Mouse (Mus musculus): ENCODE measurements around the gene Taar9. TPM values are rescaled to one million over a fixed set of nuclear protein-coding genes. Genes with fewer than 3 reads are reported as not detected.
"Not testable (repeated sequence)": the region's sequence is repeated elsewhere in the genome, so short reads cannot be mapped to it uniquely, and the experiment has no call there.

Gene Taar9
- polyA plus RNA-seq, 1 experiment from 2014 or later, result not detected

- no peak overlapping the region for H3K9ac ChIP-seq (replicated peaks)
- no peaks in the 10 kb centered on the region for H3K36me3 ChIP-seq
- ATAC-seq, result no peak
- no peak overlapping the region for H3K4me2 ChIP-seq (replicated peaks)
- no peak overlapping the region for H3K4me3 ChIP-seq (replicated peaks)
- H3K9me3 ChIP-seq, result no peaks in the 10 kb centered on the region
- H3K27ac ChIP-seq, result no peak overlapping the region
- WGBS, result 38% methylated on average over 3 of the region's 3 CpGs
- no peaks in the 10 kb centered on the region for H3K27me3 ChIP-seq
- H3K4me1 ChIP-seq (replicated peaks), result no peaks in the 10 kb centered on the region
Measured at GRCm38 (mm10) chr10:24108236-24108635, 1.1 kb downstream of the Taar9 start.

DNA sequence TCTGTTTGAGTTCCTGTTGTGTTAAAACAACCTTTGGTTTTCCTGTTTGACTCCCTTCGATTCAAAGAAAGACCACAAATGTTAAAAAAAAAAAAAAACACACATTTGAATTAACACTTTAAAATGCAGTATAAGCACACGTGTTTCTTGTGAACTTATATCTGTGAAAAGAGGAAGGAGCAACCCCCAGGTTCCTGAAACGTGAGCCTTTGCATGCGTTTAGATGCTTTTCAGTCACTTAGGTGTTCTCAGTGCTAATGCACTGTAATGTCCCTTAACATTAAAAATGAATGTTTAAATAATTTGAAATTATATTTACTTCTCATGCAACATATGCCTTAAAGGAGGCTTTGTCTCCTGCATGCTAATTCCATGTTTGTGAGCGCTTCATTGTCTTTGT is 1.6 kb downstream of the Taar9 start:
- no peaks in the 10 kb centered on the region for H3K36me3 ChIP-seq
- H3K4me2 ChIP-seq (replicated peaks), result no peak overlapping the region
- H3K9ac ChIP-seq (replicated peaks), result no peak overlapping the region
- ATAC-seq, result no peak
- no peak overlapping the region for H3K27ac ChIP-seq
- H3K9me3 ChIP-seq, result no peaks in the 10 kb centered on the region
- WGBS, result 67% methylated on average over 5 of the region's 5 CpGs
- H3K27me3 ChIP-seq, result no peaks in the 10 kb centered on the region
- H3K4me3 ChIP-seq (replicated peaks), result no peak overlapping the region
- H3K4me1 ChIP-seq (replicated peaks), result no peaks in the 10 kb centered on the region

GRCm38 (mm10) chr10:24103299-24103698 is 6.0 kb downstream of the Taar9 start:
- H3K4me3 ChIP-seq (replicated peaks); H3K27me3 ChIP-seq; H3K4me1 ChIP-seq (replicated peaks); H3K27ac ChIP-seq; H3K9me3 ChIP-seq; H3K4me2 ChIP-seq (replicated peaks); H3K9ac ChIP-seq (replicated peaks); ATAC-seq; H3K36me3 ChIP-seq: not testable (repeated sequence)
- WGBS, result 57% methylated on average over 1 of the region's 1 CpGs

DNA sequence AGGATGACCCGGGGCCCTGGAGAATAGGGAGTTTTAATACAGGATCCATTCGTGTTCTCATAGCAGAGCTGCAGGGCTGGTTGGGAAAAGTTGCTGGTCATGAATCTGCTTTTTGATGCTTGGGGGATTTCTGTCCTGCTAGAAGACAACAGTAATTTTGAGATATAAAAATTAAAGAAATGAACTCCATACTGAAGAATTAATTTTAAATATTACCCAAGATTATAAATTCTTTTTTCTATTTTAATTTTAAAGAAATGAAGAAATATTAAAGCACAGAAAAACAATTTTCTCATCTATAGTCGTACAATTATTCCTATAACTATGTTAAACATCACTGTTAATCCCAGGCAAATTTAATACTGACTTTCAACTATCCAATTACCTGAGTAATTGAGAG is 7.5 kb downstream of the Taar9 start, which contains the start of gene Taar8c:
TSS of gene Taar8c (minus strand) at position 101 of the 400 bp plus-strand sequence.
- not testable (repeated sequence) for ATAC-seq; H3K4me2 ChIP-seq (replicated peaks); H3K9ac ChIP-seq (replicated peaks); H3K9me3 ChIP-seq; H3K4me3 ChIP-seq (replicated peaks); H3K4me1 ChIP-seq (replicated peaks); H3K27ac ChIP-seq; H3K36me3 ChIP-seq; H3K27me3 ChIP-seq
- 92% methylated on average over 1 of the region's 3 CpGs for WGBS

- not testable (repeated sequence) for ATAC-seq; H3K36me3 ChIP-seq; H3K4me1 ChIP-seq (replicated peaks); H3K27me3 ChIP-seq; H3K4me2 ChIP-seq (replicated peaks); H3K27ac ChIP-seq; H3K9ac ChIP-seq (replicated peaks); H3K9me3 ChIP-seq; H3K4me3 ChIP-seq (replicated peaks)
- WGBS, result 57% methylated on average over 2 of the region's 2 CpGs
Measured at GRCm38 (mm10) chr10:24097010-24097409, 12.3 kb downstream of the Taar9 start.

- 82% methylated on average over 2 of the region's 2 CpGs for WGBS
- no peaks in the 10 kb centered on the region for H3K4me1 ChIP-seq (replicated peaks)
- no peak for ATAC-seq
Measured at GRCm38 (mm10) chr10:24092194-24092593, 17.1 kb downstream of the Taar9 start, which contains the start of gene Taar8b. Gene Taar8b (minus strand): TSS chr10:24092294.

GRCm38 (mm10) chr10:24087168-24087567 is 22.2 kb downstream of the Taar9 start:
- Histone ChIP-seq H3K4me1 (replicated peaks) (no peaks in the 10 kb centered on the region), H3K9ac (replicated peaks) (no peak overlapping the region), H3K4me3 (replicated peaks) (no peak overlapping the region), H3K27ac (no peak overlapping the region), H3K27me3 (no peaks in the 10 kb centered on the region), H3K9me3 (no peaks in the 10 kb centered on the region), H3K36me3 (no peaks in the 10 kb centered on the region), H3K4me2 (replicated peaks) (no peak overlapping the region)
- WGBS, result 91% methylated on average over 2 of the region's 2 CpGs
- ATAC-seq, result no peak

More at GRCm38 (mm10) chr10:24092194-24092593, 17.1 kb downstream of the Taar9 start, which contains the start of gene Taar8b:
- no peak within 1 kb of the TSS for H3K27ac ChIP-seq
- H3K4me3 ChIP-seq (replicated peaks), result no peak within 1 kb of the TSS
- no peaks in the 10 kb centered on the region for H3K36me3 ChIP-seq
- no peaks in the 10 kb centered on the region for H3K27me3 ChIP-seq
- no peaks in the 10 kb centered on the region for H3K9me3 ChIP-seq
- H3K9ac ChIP-seq (replicated peaks), result no peak within 1 kb of the TSS
- no peak within 1 kb of the TSS for H3K4me2 ChIP-seq (replicated peaks)

- Histone ChIP-seq H3K4me2 (replicated peaks) (no peak overlapping the region), H3K27ac (no peak overlapping the region), H3K9ac (replicated peaks) (no peak overlapping the region), H3K36me3 (no peaks in the 10 kb centered on the region), H3K4me1 (replicated peaks) (no peaks in the 10 kb centered on the region), H3K9me3 (no peaks in the 10 kb centered on the region), H3K4me3 (replicated peaks) (no peak overlapping the region), H3K27me3 (no peaks in the 10 kb centered on the region)
- no peak for ATAC-seq
- WGBS, result 76% methylated on average over 5 of the region's 5 CpGs
Measured at GRCm38 (mm10) chr10:24086555-24086954, 22.8 kb downstream of the Taar9 start.

DNA sequence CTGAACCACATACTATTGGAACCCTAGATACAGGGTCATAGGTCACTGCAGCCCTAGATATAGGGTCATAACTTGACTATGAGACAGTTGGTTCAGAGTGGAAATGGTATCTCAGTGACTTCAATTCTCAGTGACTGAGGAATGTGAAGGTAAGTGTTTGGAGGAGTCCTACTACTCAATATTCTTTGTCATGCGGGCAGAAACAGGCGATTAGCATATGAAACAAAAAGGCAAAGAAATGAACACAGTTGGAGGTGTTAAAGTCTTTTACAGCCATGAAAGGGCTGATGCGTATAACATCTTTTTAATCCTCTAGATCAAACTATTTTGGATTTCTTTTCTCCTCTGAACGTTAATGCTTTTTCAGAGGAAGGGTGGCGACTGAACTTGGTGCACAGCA is 23.4 kb downstream of the Taar9 start:
- no peak overlapping the region for H3K4me2 ChIP-seq (replicated peaks)
- H3K9ac ChIP-seq (replicated peaks), result no peak overlapping the region
- H3K27me3 ChIP-seq, result no peaks in the 10 kb centered on the region
- no peaks in the 10 kb centered on the region for H3K4me1 ChIP-seq (replicated peaks)
- H3K27ac ChIP-seq, result no peak overlapping the region
- no peak overlapping the region for H3K4me3 ChIP-seq (replicated peaks)
- ATAC-seq, result no peak
- 38% methylated on average over 5 of the region's 5 CpGs for WGBS
- no peaks in the 10 kb centered on the region for H3K9me3 ChIP-seq
- no peaks in the 10 kb centered on the region for H3K36me3 ChIP-seq

DNA sequence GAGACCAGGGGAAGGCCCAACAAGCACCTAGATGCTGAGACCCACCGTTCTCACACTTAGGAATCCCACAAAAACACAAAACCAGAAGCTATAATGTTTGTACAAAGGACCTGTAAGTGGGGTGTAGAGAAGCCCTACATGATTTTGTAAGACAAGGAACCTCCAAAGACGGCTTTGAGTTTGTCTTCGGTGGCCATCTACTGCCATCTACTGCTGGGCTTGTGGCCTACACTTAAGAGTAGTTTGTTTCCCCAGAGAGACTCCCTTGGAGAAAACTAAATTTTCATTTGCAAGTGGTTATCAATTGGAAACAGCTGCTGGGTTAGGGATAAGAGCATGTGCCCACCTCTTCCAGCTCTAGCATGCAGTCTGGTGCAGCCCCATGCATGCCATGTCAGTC is 29.2 kb downstream of the Taar9 start:
- WGBS, result 46% methylated on average over 3 of the region's 3 CpGs
- Histone ChIP-seq H3K9ac (replicated peaks) (no peak overlapping the region), H3K4me3 (replicated peaks) (no peak overlapping the region), H3K4me2 (replicated peaks) (no peak overlapping the region), H3K36me3 (no peaks in the 10 kb centered on the region), H3K27ac (no peak overlapping the region), H3K4me1 (replicated peaks) (no peaks in the 10 kb centered on the region), H3K9me3 (no peaks in the 10 kb centered on the region), H3K27me3 (no peaks in the 10 kb centered on the region)
- ATAC-seq, result no peak

GRCm38 (mm10) chr10:24076200-24076599 is 33.1 kb downstream of the Taar9 start, which contains the start of gene Taar8a:
Gene Taar8a (plus strand): TSS chr10:24076500.
- not testable (repeated sequence) for H3K4me3 ChIP-seq (replicated peaks); H3K9ac ChIP-seq (replicated peaks); ATAC-seq; H3K4me2 ChIP-seq (replicated peaks); H3K4me1 ChIP-seq (replicated peaks); H3K27ac ChIP-seq; H3K36me3 ChIP-seq; H3K27me3 ChIP-seq; H3K9me3 ChIP-seq
- WGBS, result 85% methylated on average over 2 of the region's 4 CpGs

DNA sequence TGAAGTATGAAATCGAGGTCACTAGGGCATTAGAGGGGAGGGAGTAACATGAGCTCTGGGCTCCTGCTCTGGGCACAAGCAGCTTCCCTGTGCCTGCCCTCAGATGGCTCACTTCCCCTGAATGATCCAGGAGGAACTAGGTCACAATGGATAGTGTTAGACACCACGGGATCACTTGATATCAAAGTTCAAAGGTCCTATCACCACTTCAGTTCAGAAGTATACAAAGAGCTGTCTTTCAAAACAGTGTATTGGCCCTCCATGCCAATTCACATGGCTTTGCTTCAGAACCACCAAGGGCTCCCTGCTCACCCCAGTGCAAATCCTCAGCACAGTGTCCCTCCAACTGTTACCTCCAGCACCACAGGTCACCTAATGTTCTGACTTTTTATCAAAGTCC is 34.6 kb downstream of the Taar9 start:
- H3K9me3 ChIP-seq, H3K36me3 ChIP-seq: not testable (repeated sequence)

DNA sequence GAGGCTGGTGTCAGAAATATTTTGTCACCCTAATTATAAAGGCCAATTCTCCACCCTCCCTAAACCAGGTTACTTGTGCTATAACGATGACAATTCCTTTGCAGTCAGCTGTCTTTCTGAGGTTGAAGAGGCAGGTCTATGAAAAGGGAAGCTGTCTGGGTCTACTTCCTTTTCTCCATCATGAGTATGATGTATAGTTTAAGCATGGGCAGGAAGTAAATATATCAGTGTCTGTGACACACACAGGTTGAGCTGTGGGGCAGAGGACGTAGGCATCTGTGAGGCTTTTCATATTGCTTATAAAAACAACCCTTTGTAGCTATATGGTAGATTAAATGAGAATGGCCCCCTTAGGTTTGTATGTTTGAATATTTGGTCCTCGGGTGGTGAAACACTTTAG is 50.3 kb downstream of the Taar9 start:
- no peak overlapping the region for H3K9ac ChIP-seq (replicated peaks)
- H3K27me3 ChIP-seq, result no peaks in the 10 kb centered on the region
- no peaks in the 10 kb centered on the region for H3K9me3 ChIP-seq
- ATAC-seq, result no peak
- no peaks in the 10 kb centered on the region for H3K36me3 ChIP-seq
- H3K4me3 ChIP-seq (replicated peaks), result no peak overlapping the region
- H3K4me2 ChIP-seq (replicated peaks), result no peak overlapping the region
- no peak overlapping the region for H3K27ac ChIP-seq
- H3K4me1 ChIP-seq (replicated peaks), result no peaks in the 10 kb centered on the region
- 94% methylated on average over 3 of the region's 3 CpGs for WGBS

More for the DNA sequence above, 34.6 kb downstream of the Taar9 start:
- H3K27ac ChIP-seq; H3K4me2 ChIP-seq (replicated peaks); ATAC-seq; H3K4me3 ChIP-seq (replicated peaks); H3K4me1 ChIP-seq (replicated peaks); H3K9ac ChIP-seq (replicated peaks); H3K27me3 ChIP-seq: not testable (repeated sequence)
- 49% methylated on average over 2 of the region's 2 CpGs for WGBS
